Mouse (Mus musculus) frontal cortex, postnatal 25 days (tissue): ENCODE data around the gene Rabep1.
"Not testable (repeated sequence)": the region's sequence is repeated elsewhere in the genome, so short reads cannot be mapped to it uniquely, and the experiment has no call there.

ENCODE experiments used
- DNase-seq, 2 experiments: peaks; one replicate each; pipeline ENCODE4 v3.0.0; 2022; ENCODE audit warnings: low spot score in 2 of 2

Rabep1 gene

DNA sequence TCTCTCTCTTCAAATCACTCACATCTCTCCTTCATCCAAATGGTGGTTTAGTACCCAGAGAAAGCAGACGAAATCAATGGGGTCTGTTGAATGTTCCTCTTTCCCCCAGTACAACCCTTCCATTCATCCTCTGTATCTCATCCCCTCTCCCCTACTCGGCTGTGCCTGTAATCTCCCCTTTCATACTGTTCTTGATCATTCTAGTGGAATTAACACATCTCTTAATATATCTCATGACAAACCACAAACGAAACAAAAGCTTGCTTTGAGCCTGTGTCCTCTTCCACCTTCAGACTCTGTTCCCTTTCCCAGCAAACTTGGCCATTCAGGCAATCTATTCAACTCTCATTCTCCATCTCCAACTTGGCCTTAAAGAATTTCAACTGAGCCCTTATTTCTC, 13.4 kb upstream of the Rabep1 start:
- no peak for DNase-seq

DNA sequence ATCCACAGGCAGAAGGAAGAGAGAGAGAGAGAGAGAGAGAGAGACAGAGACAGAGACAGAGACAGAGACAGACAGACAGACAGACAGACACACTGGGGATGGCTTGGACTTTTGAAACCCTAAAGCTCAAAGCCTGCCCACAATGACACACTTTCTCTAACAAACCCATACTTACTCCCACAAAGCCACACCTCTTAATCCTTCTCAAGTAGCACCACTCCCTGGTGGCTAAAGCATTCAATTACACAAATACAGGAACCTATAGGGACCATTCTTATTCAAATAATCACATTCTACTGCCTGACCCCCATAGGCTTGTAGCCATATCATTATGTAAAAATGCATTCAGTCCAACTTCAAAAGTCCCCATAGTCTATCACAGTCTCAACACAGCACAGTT, 11.2 kb upstream of the Rabep1 start:
- DNase-seq: no peak

DNA sequence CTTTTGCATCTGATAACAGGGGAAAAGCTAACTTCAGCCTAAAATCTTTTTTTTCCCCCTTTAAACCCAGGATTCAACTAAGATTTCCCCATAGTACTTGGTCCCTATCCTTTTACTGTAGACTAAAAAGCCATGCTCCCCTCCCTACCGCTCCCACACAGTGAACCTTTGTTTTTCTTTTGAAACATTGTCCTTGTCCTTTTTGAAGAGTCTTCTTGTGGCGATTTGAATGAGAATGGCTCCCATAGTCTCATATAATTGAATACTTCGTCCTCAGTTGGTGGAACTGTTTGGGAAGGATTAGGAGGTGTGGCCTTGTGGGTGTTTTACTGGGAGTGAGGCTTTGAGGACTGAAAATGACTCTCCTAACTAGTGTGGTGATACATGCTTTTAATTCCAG, 10.7 kb upstream of the Rabep1 start:
- no peak for DNase-seq

DNA sequence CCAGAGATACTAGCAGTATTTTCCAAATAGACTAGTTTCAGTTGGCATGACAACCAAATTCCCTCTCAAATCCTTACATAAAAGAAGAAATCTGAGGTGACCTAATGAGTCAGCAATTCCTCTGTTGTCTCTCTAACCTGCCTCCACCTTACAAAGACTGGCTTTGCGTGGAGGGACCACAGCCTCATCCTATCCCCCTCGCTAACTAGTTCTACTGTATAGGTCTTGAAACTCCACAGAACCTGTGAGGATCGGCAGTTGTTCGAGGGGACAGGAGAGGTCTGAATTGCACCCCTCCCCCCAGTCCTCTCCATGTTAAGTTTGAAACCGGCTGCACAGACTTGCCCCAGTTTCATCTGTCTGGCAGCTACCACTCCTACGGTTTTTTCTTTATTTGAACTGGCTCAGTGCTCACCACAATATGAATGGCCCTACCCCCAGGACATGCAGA, 9.2 kb upstream of the Rabep1 start:
- DNase-seq: peak; percentile 12 to 28

- DNase-seq: no peak
Measured at GRCm38 (mm10) chr11:70837031-70837430, 7.5 kb upstream of the Rabep1 start.

DNA sequence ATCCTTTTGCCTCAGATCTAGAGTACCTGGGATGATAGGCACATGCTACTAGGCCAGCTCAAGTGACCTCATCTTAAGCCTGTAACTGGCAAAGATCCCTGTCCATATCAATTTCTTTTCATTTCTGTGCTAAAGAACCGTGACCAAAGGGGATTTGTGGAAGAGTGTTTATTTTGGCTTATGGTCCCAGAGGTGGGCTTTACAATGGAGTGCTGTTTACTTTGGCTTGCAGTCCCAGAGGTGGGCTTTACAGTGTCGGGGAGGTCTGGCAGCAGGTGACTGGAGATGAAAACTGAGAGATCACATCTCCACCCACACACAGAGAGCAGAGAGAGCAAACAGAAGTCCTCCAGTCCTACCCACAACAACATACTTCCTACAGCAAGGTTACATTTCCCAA, 6.0 kb upstream of the Rabep1 start:
- DNase-seq: no peak

GRCm38 (mm10) chr11:70842983-70843382, 1.6 kb upstream of the Rabep1 start:
- DNase-seq: no peak

- no peak for DNase-seq
Measured at GRCm38 (mm10) chr11:70843701-70844551, 652 bp upstream of the Rabep1 start.

DNA sequence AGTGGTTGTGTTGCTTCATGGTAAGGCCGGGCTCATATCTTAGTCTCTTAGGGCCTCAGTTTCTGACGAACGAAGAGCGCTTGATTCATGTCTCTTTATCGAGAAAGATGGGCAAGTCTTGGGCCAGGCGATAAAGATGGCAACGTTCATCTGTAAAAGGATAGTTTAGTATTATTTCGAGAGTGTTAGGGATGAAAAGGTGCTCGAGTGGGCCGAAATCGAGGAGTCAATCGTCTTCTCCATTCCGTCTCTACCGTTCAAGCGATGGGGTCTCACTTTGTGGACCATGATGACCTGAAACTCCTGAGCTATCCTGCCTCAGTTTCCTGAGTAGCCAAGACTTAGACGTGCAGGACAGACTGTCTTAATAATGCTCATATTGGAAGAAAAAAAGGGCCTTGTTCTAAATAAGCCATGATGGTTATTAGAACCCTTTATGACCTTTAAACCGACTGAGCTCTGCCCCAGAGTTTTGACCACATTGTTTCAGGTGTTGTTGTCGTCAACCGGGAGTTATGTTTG, 940 bp downstream of the Rabep1 start:
- DNase-seq: no peak

DNA sequence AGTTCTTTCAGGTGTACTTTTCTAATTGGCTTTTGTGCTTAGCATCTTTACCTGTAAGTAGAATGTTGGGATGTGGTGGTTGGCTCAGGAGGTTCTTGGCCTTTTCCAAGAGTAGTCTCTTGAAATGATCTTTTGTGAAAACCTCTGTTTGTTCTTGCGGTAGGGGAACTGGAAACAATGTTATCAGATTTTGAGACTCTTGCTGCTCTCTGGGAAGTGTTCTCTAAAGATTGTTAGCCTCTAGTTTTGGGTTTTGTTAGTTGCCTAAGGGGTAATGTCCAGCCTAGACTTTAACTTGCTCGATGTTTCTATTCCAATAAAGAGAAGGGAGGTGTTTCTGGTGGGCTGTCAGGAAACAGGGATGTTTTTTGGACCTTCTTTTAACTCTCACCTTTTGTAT, 1.5 kb downstream of the Rabep1 start:
- DNase-seq: no peak

GRCm38 (mm10) chr11:70860371-70860770, 15.8 kb downstream of the Rabep1 start:
- DNase-seq: no peak

DNA sequence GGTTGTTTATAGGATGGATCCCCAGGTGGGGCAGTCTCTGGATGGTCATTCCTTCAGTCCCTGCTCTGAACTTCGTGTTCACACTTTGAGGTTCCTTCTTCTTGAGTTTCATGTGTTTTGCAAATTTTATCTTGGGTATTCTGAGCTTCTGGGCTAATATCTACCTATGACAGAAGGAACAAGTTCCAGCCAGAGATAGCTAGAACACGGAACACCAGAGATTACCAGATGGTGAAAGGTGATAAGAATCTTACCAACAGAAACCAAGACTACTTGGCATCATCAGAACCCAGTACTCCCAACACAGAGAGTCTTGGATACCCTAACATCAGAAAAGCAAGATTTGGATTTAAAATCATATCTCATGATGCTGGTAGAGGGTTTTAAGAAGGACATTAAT, 18.6 kb downstream of the Rabep1 start:
- not testable (repeated sequence) for DNase-seq

DNA sequence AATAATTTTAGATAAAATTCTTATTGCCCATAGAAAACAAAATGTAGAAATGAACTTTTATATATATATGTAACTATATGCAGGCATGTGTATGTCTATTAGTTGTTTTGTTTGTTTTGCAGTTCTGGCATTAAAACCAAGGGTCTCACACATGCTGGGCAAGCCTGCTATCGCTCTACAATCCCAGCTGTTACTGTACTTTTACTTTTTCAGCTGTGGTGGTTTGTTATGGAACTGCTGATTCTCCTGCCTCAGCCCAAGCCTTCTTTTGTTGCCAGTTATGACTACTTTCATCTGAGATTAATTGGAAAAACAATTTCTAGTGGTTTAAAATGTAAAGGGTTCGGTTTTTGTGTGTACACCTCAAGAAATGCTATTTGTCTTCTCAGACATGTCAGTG, 20.6 kb downstream of the Rabep1 start:
- no peak for DNase-seq

GRCm38 (mm10) chr11:70869263-70869662, 24.7 kb downstream of the Rabep1 start:
- DNase-seq: no peak

DNA sequence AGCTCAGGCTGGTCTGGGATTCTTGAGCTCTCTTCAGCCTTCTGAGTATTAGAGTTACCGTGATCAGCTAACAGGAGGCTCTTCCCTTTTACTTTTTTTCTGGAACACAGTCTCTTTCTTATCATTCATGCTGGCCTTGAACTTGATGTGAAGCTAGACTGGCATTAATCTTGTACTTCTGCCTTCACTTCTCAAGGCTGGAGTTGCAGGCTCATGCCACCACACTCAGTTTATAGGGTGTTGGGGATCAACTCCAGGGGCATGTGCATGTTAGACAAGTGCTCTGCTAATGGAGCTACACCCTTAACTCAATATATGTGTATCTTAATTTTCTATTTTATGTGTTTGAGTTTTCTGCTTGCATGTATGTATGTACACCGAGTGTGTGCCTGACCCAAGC, 25.2 kb downstream of the Rabep1 start:
- no peak for DNase-seq

DNA sequence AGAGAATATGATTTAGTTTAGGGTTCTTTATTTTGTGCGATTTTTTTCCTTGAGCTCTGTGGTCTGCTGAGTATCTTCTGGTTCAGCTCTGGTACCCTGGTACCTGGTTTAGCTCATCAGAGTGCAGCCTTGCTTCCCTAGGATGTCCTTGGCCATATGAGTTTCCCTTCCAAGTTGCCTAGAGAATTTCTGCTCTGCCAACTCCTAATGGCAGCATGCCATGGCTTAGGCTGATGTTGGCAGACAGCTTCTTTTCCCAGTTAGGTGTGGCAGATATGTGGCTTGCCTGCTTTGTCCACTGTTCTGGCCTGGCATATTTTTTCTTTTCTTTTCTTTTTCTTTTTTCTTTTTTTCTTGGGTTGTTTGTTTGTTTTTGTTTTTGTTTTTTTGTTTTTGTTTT, 25.8 kb downstream of the Rabep1 start:
- peak; percentile 29 to 49 for DNase-seq

GRCm38 (mm10) chr11:70871110-70871509, 26.5 kb downstream of the Rabep1 start:
- DNase-seq: no peak

- DNase-seq: no peak
Measured at GRCm38 (mm10) chr11:70871766-70872330, 27.3 kb downstream of the Rabep1 start.

DNA sequence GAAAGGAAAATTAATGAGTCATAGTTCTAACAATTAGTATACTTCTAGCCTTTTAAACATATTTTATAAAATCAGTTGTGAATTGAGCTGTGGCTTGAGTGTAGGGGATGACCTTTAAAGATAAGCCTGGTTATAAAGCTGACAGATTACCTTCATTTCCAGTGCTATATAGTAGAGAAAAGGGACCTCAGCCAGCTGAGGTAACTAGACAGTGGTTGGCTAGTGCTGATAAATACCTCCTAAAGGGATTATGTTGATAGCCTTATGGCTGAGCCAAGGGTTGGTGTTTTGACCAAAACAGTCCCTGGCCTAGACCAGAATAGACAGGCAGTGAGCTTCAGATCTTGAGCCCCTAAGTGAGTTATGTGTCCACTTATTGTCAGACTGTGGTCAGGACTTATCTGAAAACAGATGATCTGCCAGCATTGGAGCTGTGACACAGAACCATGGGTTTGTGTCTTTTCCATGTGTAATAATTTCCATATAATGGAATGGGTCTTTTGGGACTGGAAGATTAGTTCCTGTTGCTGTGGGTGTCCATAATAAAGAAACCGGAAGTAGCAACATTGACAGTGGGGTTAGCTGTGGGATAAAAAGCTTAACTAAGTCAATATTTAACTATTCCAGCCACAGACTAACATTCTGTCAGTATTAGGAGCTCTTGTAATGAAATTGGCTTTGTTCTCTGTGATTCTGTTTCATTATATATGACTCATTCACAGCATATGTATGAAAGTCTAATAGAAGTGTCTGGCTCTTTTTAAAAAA, 29.5 kb downstream of the Rabep1 start:
- no peak for DNase-seq

GRCm38 (mm10) chr11:70877670-70878069, 33.1 kb downstream of the Rabep1 start:
- DNase-seq: no peak

GRCm38 (mm10) chr11:70882905-70883430, 38.4 kb downstream of the Rabep1 start:
- DNase-seq: no peak

DNA sequence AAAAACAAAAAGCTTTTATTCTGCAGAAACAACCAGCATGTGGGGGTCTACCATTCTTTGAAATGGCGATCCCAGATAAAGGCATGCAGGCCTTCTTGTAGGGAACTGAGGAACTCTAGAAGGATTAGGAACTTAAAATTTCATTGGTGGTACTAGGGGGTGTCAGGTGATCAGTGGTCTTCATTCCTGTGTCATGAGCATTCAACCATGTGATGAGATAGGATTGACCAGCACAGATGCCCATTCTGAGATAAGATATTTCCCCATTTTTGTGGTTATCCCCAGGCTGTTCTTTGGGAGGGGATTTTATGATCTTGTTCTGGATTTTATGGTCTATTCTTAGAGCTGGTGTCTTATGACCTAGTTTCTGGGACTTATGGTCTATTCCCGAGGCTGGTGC, 46.1 kb downstream of the Rabep1 start:
- DNase-seq: no peak
